Mouse (Mus musculus): ENCODE results near the gene Phkg1. TPM values are rescaled to one million over a fixed set of nuclear protein-coding genes. Genes with fewer than 3 reads are reported as not detected.
A peak's percentile ranks its signal among the peaks of the same experiment; 100 is the strongest.
"Not testable (repeated sequence)": the region's sequence is repeated elsewhere in the genome, so short reads cannot be mapped to it uniquely, and the experiment has no call there.

Phkg1 gene
- 0.32 and 1.7 TPM in 2 replicates for polyA plus RNA-seq (2015; fragmentation: Nextera tagmentation; extraction: Ambion mirVana)

DNA sequence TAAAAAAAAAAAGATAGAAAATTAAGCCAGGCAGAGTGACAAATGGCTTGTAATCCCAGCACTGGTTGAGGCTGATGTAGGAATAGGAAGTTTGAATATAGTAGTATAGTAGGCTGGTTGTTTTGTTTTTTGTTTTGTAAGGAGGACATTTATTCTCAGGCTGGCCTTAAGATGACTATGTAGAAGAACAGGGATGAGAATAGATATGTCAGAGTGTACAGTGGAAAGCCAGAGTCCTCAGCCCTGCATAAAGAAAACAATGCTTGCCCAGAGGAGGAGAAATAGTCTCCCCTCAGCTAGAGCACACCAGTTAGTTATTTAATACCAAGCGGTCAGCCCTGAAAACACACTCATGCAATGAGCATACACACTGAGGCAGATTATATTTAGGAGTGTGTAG lies at the start of gene Phkg1:
Gene Phkg1 (minus strand): TSS at position 101 of the 400 bp plus-strand sequence.
- no peaks in the 10 kb centered on the region for H3K27me3 ChIP-seq
- H3K9ac ChIP-seq, result no peak within 1 kb of the TSS
- 0 out of 2 replicates have a peak, but pooled peaks cover 9% of the 10 kb centered on the region for H3K4me1 ChIP-seq
- 96% methylated on average over 1 of the region's 1 CpGs for WGBS
- no peak within 1 kb of the TSS for H3K4me3 ChIP-seq
- H3K36me3 ChIP-seq, result peaks cover 22% of the 10 kb centered on the region
- no peak within 1 kb of the TSS for H3K4me2 ChIP-seq
- no peak for ATAC-seq (ENCODE audit: insufficient number of reproducible peaks, low FRiP score, low TSS enrichment, low read depth)
- no peaks in the 10 kb centered on the region for H3K9me3 ChIP-seq
- H3K27ac ChIP-seq, result no peak within 1 kb of the TSS

DNA sequence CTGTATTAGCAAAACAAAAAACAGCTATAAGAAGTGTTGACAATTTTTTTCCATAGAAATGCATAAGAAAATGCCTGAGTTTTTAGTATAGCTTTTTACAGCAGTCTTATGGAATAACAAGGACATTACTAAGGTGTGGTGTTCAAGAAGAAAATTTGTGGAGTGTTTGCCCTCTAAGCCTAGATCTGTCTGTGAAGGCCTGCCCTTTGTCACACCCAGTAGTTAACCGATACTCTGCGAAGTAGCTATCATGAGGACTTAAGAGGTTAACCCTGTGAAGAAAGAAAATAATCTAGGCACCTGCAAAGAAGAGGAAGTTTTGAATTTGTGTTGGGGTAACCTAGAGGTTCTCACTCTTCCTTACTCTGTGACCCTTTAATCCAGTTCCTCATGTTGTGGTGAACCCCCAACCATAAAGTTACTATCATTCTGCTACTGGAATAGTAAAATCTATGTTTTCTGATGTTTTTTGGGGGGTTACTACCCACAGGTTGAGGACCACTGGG lies 49.2 kb upstream of the Phkg1 start:
- Histone ChIP-seq H3K9ac (no peak overlapping the region), H3K9me3 (no peaks in the 10 kb centered on the region), H3K27ac (no peak overlapping the region), H3K27me3 (no peaks in the 10 kb centered on the region), H3K36me3 (no peaks in the 10 kb centered on the region; the same call in 1 of the 2 replicates), H3K4me2 (no peak overlapping the region), H3K4me1 (peaks cover 5% of the 10 kb centered on the region; the same call in 1 of the 2 replicates), H3K4me3 (no peak overlapping the region)
- ATAC-seq (ENCODE audit: insufficient number of reproducible peaks, low FRiP score, low TSS enrichment, low read depth), result no peak
- 87% methylated on average over 2 of the region's 2 CpGs for WGBS

DNA sequence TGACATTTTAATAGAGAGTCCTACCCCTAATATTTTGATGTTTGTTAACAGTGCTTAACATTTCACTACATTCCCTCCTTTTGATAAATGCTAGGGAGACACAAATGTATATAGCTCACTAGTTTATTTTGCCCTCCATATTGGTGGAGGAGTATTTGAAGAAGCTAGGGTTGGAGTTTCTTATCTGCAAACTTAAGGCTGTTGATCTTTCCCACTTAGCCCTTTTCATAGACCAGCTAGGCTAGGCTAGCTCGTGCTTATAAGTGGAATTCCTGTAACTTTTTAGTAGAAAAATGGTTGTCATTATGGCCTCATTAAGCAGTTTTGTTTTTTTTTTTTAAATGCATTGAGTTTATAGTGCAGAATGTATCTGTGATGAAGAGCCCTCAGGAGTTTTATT lies 45.1 kb upstream of the Phkg1 start:
- 76% methylated on average over 1 of the region's 1 CpGs for WGBS

DNA sequence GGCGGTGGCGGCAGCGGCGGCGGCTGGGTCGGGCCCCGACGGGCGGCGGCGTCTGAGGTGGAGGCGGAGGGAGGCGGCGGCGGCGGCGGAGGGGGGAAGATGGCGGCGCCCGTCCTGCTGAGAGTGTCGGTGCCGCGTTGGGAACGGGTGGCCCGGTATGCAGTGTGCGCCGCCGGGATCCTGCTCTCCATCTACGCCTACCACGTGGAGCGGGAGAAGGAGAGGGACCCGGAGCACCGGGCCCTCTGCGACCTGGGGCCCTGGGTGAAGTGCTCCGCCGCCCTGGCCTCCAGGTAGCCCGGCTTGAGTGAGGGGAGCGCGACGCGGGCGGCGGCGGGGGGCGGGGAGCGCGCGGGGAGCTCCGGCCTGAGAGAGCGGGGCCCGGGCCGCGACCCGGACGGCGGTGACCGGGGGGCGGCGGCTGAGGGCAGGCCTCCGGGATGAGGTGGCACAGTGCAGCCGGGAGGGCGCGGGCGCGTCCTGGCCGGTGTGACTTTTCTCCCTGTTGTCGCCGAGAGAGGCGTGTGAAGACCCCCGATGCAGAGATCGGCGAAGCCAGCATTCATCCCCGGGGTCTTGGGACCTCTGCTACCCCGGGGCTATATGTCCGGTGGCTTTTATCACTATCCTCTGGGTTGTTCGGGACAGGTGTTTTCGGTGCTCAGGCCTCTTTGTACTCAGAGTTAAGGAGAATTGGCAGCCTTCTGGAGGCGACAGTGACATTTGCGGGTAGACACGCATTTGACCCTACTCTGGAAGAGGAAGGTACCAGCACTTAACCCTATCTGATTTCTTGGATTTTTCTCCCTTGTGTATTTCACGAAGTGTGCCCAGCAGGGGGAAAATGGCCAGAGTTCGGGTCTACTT lies 44.0 kb upstream of the Phkg1 start:
- not testable (repeated sequence) for H3K9me3 ChIP-seq, H3K27me3 ChIP-seq, H3K4me1 ChIP-seq, H3K36me3 ChIP-seq
- peak; percentile 12 for ATAC-seq (ENCODE audit: insufficient number of reproducible peaks, low FRiP score, low TSS enrichment, low read depth)
- Histone ChIP-seq H3K27ac (peak overlapping the region; percentile 62), H3K4me3 (peak overlapping the region; percentile 81), H3K4me2 (peak overlapping the region; percentile 70), H3K9ac (peak overlapping the region; percentile 70)
- WGBS, result 1% methylated on average over 50 of the region's 82 CpGs

More for the DNA sequence above, 45.1 kb upstream of the Phkg1 start:
- ATAC-seq (ENCODE audit: insufficient number of reproducible peaks, low FRiP score, low TSS enrichment, low read depth), result no peak
- no peak overlapping the region for H3K4me3 ChIP-seq
- no peak overlapping the region for H3K27ac ChIP-seq
- H3K4me1 ChIP-seq, result peaks cover 5% of the 10 kb centered on the region; the same call in 1 of the 2 replicates
- no peak overlapping the region for H3K4me2 ChIP-seq
- H3K27me3 ChIP-seq, result no peaks in the 10 kb centered on the region
- H3K36me3 ChIP-seq, result no peaks in the 10 kb centered on the region; the same call in 1 of the 2 replicates
- no peaks in the 10 kb centered on the region for H3K9me3 ChIP-seq
- H3K9ac ChIP-seq, result no peak overlapping the region

DNA sequence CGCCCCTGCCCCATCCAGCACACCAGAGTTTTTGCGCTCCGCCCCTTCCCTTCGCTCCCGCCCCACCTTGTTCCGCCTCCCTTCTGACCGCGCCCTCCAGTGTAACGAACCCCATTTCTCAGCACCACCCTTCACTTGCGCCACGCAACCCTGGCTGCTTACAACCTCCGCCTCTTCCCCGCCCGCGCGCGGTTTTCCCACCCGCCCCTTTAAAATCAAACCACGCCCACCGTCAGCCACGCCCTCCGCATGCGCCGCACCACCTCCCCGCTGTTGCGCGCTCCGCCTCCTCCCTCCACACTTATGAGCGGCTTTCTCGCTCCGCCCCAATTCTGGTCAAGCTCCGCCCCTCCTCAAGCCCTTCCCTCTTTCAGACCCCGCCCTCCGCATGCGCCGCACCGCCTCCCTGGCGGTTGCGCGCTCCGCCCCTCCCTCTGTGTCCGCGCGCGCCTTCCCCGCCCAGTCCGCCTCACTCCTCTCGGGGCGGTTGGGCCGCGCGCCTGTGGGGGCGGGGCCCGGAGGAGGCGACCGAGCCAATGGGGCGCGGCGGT lies 43.2 kb upstream of the Phkg1 start, which contains the start of gene Vkorc1l1:
Gene Vkorc1l1 (plus strand): TSS at position 476 of the 551 bp plus-strand sequence.
- Histone ChIP-seq H3K4me2 (peak within 1 kb of the TSS; percentile 70), H3K27ac (peak within 1 kb of the TSS; percentile 73), H3K9me3 (no peaks in the 10 kb centered on the region), H3K27me3 (no peaks in the 10 kb centered on the region), H3K9ac (peak within 1 kb of the TSS; percentile 70), H3K4me1 (peaks cover 5% of the 10 kb centered on the region; the same call in 1 of the 2 replicates), H3K4me3 (peak within 1 kb of the TSS; percentile 81), H3K36me3 (no peaks in the 10 kb centered on the region)
- WGBS, result under 1% methylated on average over 55 of the region's 59 CpGs
- ATAC-seq (ENCODE audit: insufficient number of reproducible peaks, low FRiP score, low TSS enrichment, low read depth), result peak; percentile 98

DNA sequence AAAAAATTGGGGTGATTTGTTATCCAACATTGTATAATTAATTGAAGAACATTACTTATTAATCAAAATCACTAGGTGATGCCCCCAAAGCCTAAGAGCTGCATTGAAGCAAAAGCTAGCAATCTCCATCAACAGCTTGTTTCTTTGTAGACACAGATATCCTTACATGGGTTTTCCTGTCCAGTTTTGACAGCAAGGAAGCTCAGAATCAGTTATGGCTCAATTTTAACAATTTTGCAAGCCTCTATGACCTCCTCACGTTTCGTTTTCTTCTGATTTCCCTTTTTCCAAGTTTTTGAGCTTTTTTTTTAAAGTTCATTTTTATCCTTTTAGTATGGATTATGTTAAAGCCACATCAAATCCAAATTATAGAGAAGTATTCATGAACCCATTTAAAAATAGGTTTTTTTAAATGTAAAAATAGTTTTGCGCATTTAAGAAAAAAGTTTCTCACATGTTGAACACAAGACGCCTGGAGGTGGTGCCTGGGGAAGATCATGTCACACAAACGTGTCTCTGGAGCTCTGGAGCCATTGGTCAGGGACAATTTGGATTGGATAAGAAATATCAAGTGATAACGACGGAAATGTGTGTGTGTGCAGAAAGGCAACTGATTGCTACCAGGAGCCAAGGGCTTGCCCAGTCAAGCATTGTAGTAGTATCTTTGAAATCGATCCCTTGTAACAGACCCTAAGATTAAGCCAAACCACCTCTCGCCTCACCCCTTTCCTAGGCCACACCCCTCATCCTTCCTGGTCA lies 42.6 kb upstream of the Phkg1 start:
- 4% methylated on average over 9 of the region's 9 CpGs for WGBS

DNA sequence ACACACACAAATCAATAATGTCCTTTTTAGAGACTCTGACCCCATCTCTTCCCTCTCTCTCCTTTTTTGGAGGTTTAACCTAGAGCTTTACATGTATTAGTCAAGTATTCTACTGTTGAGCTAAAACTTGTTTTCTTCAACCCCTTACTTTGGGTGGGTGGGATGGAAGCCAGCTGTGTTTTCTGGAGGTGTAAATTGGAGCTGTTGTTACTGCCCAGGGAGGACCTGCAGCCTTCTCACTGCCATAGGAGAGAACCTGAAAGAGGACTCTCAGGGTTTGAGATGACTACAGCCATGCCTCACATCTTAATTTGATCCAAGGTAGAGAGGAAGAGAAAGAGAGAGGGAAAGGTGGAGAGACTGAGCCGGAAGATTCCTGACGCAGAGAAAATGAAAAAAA lies 41.9 kb upstream of the Phkg1 start:
- Histone ChIP-seq H3K9ac (no peak overlapping the region), H3K27ac (no peak overlapping the region), H3K36me3 (no peaks in the 10 kb centered on the region), H3K4me3 (no peak overlapping the region), H3K4me1 (peaks cover 5% of the 10 kb centered on the region; the same call in 1 of the 2 replicates), H3K9me3 (no peaks in the 10 kb centered on the region), H3K27me3 (no peaks in the 10 kb centered on the region), H3K4me2 (no peak overlapping the region)
- no peak for ATAC-seq (ENCODE audit: insufficient number of reproducible peaks, low FRiP score, low TSS enrichment, low read depth)
- WGBS, result 51% methylated on average over 2 of the region's 2 CpGs

More for the DNA sequence above, 42.6 kb upstream of the Phkg1 start:
- no peaks in the 10 kb centered on the region for H3K27me3 ChIP-seq
- 0 out of 2 replicates have a peak, but pooled peaks have one; percentile 0 for ATAC-seq (ENCODE audit: insufficient number of reproducible peaks, low FRiP score, low TSS enrichment, low read depth)
- peak overlapping the region; percentile 81 for H3K4me3 ChIP-seq
- H3K36me3 ChIP-seq, result no peaks in the 10 kb centered on the region
- H3K9me3 ChIP-seq, result no peaks in the 10 kb centered on the region
- H3K4me2 ChIP-seq, result peak overlapping the region; percentile 51
- H3K4me1 ChIP-seq, result peaks cover 5% of the 10 kb centered on the region; the same call in 1 of the 2 replicates
- peak overlapping the region; percentile 73 for H3K27ac ChIP-seq
- no peak overlapping the region; the same call in 1 of the 2 replicates for H3K9ac ChIP-seq

DNA sequence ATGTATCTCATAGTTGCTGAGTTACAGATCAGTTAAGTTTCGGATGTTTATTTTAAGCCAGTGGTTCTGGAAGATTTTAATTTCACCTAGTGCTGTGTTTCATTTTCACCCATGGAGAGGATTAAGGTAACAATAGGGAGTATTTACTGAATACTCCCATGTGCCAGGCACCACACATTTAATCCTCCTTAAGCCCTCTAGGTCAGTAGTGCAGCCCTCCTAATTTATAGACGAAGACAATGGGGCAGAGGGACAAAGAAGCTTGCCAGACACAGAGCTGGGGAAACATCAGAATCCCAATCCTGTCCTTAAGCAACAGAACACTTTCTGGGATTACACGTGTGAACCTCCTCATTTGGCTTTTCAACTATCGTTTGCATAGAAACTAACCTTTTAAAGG lies 38.6 kb upstream of the Phkg1 start:
- Histone ChIP-seq H3K9me3 (no peaks in the 10 kb centered on the region), H3K4me2 (no peak overlapping the region), H3K27ac (no peak overlapping the region), H3K4me3 (no peak overlapping the region), H3K4me1 (no peaks in the 10 kb centered on the region), H3K9ac (no peak overlapping the region), H3K27me3 (no peaks in the 10 kb centered on the region), H3K36me3 (no peaks in the 10 kb centered on the region)
- WGBS, result 60% methylated on average over 4 of the region's 4 CpGs
- ATAC-seq (ENCODE audit: insufficient number of reproducible peaks, low FRiP score, low TSS enrichment, low read depth), result no peak

DNA sequence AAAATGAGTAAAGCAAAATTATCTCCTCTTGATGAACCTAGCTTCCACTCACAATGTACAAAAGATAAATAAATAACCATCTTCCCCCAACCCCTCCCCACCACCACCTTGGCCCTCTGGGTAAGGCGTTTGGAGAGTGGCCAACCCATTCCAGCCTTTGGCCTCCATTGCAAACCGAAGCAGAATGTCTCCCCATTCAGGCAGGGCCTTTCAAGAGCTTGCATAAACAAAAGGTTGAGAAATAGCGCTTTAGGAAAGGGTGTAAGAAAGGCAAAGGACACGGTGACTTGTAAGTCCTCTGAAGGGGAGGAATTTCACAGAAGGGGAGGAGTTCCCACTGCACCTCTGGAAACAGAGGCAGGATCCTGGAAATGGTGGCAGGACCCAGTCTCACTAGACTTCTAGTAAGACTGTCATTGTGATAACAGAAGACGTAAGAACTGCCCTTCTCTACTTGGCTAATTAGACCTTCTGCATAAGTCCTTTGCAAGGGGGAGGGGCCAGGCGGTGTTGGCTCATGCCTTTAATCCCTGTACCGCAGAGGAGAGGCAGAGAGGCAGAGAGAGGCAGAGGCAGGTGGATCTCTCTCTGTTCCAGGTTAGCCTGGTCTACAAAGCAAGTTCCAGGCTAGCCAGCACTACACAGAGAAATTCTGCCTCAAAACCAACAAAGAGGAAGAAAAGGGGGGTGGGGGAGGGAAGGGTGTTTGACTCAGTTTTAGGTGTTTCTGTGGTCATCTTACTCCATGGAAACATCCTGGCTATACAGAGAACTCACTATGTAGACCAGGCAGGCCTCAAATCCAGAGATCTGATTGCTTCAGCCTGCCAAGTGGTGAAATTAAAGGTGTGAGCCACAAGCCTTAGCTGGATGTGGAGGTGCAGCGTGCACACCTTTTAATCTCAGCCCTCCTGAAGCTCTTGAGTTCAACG lies 31.8 kb upstream of the Phkg1 start:
- H3K4me2 ChIP-seq, result no peak overlapping the region
- no peak overlapping the region for H3K9ac ChIP-seq
- 50% methylated on average over 9 of the region's 9 CpGs for WGBS
- H3K4me3 ChIP-seq, result no peak overlapping the region
- H3K36me3 ChIP-seq, result no peaks in the 10 kb centered on the region
- H3K27ac ChIP-seq, result no peak overlapping the region
- no peaks in the 10 kb centered on the region for H3K4me1 ChIP-seq
- no peaks in the 10 kb centered on the region for H3K9me3 ChIP-seq
- no peaks in the 10 kb centered on the region for H3K27me3 ChIP-seq
- no peak for ATAC-seq (ENCODE audit: insufficient number of reproducible peaks, low FRiP score, low TSS enrichment, low read depth)

DNA sequence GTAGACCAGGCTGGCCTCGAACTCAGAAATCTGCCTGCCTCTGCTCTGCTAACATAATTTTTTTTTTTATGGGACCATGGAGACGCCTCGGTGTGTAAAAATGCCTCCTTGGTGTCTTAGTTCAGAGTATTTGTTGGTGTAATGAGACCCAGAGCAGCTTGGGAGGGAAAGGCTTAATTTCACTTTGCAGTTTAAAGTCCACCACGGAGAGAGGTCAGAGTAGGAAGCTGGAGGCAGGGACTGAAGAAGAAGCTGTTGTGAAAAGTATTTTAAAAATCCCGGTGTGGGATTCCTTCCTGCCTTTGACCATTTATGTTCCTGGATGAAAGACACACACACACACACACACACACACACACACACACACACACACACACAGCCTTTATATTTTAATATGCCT lies 27.6 kb upstream of the Phkg1 start:
- H3K27me3 ChIP-seq, result no peaks in the 10 kb centered on the region
- H3K4me1 ChIP-seq, result no peaks in the 10 kb centered on the region
- H3K9me3 ChIP-seq, result no peaks in the 10 kb centered on the region
- no peaks in the 10 kb centered on the region for H3K36me3 ChIP-seq
- ATAC-seq (ENCODE audit: insufficient number of reproducible peaks, low FRiP score, low TSS enrichment, low read depth), result no peak
- no peak overlapping the region for H3K9ac ChIP-seq
- 67% methylated on average over 5 of the region's 5 CpGs for WGBS
- no peak overlapping the region for H3K4me2 ChIP-seq
- no peak overlapping the region for H3K27ac ChIP-seq
- H3K4me3 ChIP-seq, result no peak overlapping the region
